11 mouse cellular contexts compared by ENCODE assay signal in the genomic region with DNA sequence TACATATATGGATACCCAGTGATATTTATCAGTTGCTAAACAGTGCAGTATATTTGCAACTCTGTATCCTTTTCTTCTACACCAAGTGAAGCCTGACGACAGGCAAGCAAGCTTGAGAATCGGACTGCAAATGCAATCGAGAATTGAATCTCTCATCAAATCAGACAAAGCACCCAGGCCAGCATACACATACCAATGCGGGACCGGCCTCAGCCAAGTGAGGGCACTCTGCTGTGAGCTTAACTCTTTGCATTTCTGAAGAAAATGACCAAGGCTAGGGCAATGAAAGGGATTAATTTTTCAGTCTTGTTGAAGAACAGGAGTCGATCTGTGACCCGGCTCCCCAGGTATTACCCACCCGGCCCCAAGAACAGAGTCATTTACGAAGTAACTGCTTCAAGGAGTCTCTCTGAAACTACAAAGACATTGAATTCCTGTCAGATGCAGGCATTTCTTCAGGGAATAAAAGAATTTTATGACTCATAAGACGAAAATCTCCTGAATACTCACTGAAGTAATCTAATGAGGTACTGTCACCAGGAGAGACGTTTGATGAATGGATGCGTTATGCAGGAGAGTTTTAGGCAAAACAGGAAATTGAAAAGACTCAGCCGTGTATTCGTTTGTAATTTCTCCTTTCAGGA.
DNase-seq lines count a peak whose midpoint lies in the region; ATAC-seq and TF ChIP-seq lines count a peak whose summit lies in the region.
"Had no signal": no experiment of that assay in that cellular context is flagged by ENCODE, and none has a peak within 500 bp of the region (broad histone marks: within the 10 kb centered on the region; RNA-seq: fewer than 3 reads in every experiment).

No protein-coding gene starts in this region.

- H3K4me3 ChIP-seq in kidney, embryonic 14.5 days (ENCODE audit: low read length), result no peak overlapping the region
- H3K4me3 ChIP-seq in embryonic facial prominence, embryonic 13.5 days, result no peak overlapping the region
- H3K4me3 ChIP-seq in limb, embryonic 14.5 days (replicated peaks; ENCODE audit: low read length), result no peak overlapping the region

- peaks cover 25% of the 10 kb centered on the region for H3K4me1 ChIP-seq in kidney, embryonic 14.5 days (ENCODE audit: control insufficient read depth, insufficient read depth, low read length)
- H3K4me1 ChIP-seq in embryonic facial prominence, embryonic 13.5 days, result peaks cover 36% of the 10 kb centered on the region
- peaks cover 25% of the 10 kb centered on the region for H3K4me1 ChIP-seq in limb, embryonic 14.5 days (ENCODE audit: control insufficient read depth, insufficient read depth, low read length)

- H3K27me3 ChIP-seq in kidney, embryonic 14.5 days (ENCODE audit: control insufficient read depth, insufficient read depth, low read length), result no peaks in the 10 kb centered on the region
- H3K27me3 ChIP-seq in embryonic facial prominence, embryonic 13.5 days, result no peaks in the 10 kb centered on the region
- H3K27me3 ChIP-seq in limb, embryonic 14.5 days (ENCODE audit: control insufficient read depth, insufficient read depth, low read length), result no peaks in the 10 kb centered on the region

- no peak overlapping the region for H3K4me2 ChIP-seq in kidney, embryonic 14.5 days (replicated peaks; ENCODE audit: low read depth, low read length)
- peak overlapping the region; percentile 18; the same call in 1 of the 2 replicates for H3K4me2 ChIP-seq in embryonic facial prominence, embryonic 13.5 days
- H3K4me2 ChIP-seq in limb, embryonic 14.5 days (replicated peaks; ENCODE audit: low read depth, low read length, severe bottlenecking), result no peak overlapping the region

- no peak for TF ChIP-seq POLR2A in limb, embryonic 14.5 days (IDR thresholded peaks at IDR 0.05; ENCODE audit: borderline replicate concordance, extremely low read depth, insufficient read depth, insufficient read length)

- H3K9ac ChIP-seq in kidney, embryonic 14.5 days (ENCODE audit: low read depth, low read length), result no peak overlapping the region
- no peak overlapping the region for H3K9ac ChIP-seq in embryonic facial prominence, embryonic 13.5 days
- H3K9ac ChIP-seq in limb, embryonic 14.5 days (ENCODE audit: low read depth, low read length, severe bottlenecking), result no peak overlapping the region

- ATAC-seq in kidney, embryonic 14.5 days (ENCODE audit: low FRiP score, low TSS enrichment), result no peak
- ATAC-seq in embryonic facial prominence, embryonic 13.5 days (ENCODE audit: insufficient number of reproducible peaks, insufficient read depth, low FRiP score, low TSS enrichment, low read depth), result 0 out of 2 replicates have a peak, but pooled peaks have one; percentile 26
- ATAC-seq in limb, embryonic 14.5 days (ENCODE audit: low FRiP score, low read depth), result no peak

- 51% methylated on average over 14 of the region's 14 CpGs for WGBS in kidney, embryonic 14.5 days
- 23% methylated on average over 14 of the region's 14 CpGs for WGBS in embryonic facial prominence, embryonic 13.5 days
- WGBS in limb, embryonic 14.5 days, result 20% methylated on average over 14 of the region's 14 CpGs

- no peaks in the 10 kb centered on the region for H3K36me3 ChIP-seq in kidney, embryonic 14.5 days (ENCODE audit: control insufficient read depth, insufficient read depth, low read length)
- no peaks in the 10 kb centered on the region for H3K36me3 ChIP-seq in embryonic facial prominence, embryonic 13.5 days
- H3K36me3 ChIP-seq in limb, embryonic 14.5 days (ENCODE audit: control insufficient read depth, insufficient read depth, low read length), result no peaks in the 10 kb centered on the region

- H3K9me3 ChIP-seq in kidney, embryonic 14.5 days (ENCODE audit: control insufficient read depth, low read length), result no peaks in the 10 kb centered on the region
- no peaks in the 10 kb centered on the region for H3K9me3 ChIP-seq in embryonic facial prominence, embryonic 13.5 days
- no peaks in the 10 kb centered on the region for H3K9me3 ChIP-seq in limb, embryonic 14.5 days (ENCODE audit: control insufficient read depth, low read length)

- DNase-seq in embryo, embryonic 10.5 days (ENCODE audit: low spot score), result peak; percentile 29
- DNase-seq in embryo, embryonic 9.5 days (ENCODE audit: extremely low spot score), result no peak
- no peak for DNase-seq in kidney, adult 18-20 months
- peak; percentile 34 for DNase-seq in limb, embryonic 14.5 days (ENCODE audit: low spot score)
- no peak for DNase-seq in urinary bladder, postnatal 36 days (ENCODE audit: low spot score in 2 of 2)
- no peak for DNase-seq in c-Kit-positive CD71-positive TER-119-positive erythroid progenitor cells, embryonic 14.5 days (ENCODE audit: low spot score)
- DNase-seq: adrenal gland, postnatal 36 days; cerebellum, adult 9-10 months; thymus, postnatal 25 days had no signal

- H3K27ac ChIP-seq in kidney, embryonic 14.5 days (ENCODE audit: low read depth, low read length), result 0 out of 2 replicates have a peak overlapping the region, but pooled peaks have one; percentile 48
- H3K27ac ChIP-seq in embryonic facial prominence, embryonic 13.5 days, result 0 out of 2 replicates have a peak overlapping the region, but pooled peaks have one; percentile 18
- no peak overlapping the region for H3K27ac ChIP-seq in limb, embryonic 14.5 days (replicated peaks; ENCODE audit: low read depth, low read length)

Comparison
In these comparisons a context has a peak if more than half of its experiments do, and no peak if none do; other contexts are left out.
1. DNase-seq: peak in embryo, embryonic 10.5 days (single experiment) and limb, embryonic 14.5 days (single experiment); none in embryo, embryonic 9.5 days (single experiment), kidney, adult 18-20 months (single experiment), urinary bladder, postnatal 36 days (0 of 2) and c-Kit-positive CD71-positive TER-119-positive erythroid progenitor cells, embryonic 14.5 days (single experiment).